Mouse (Mus musculus) ES-E14 (cell line): ENCODE results near the gene Pgm3. TPM values are rescaled to one million over a fixed set of nuclear protein-coding genes. Genes with fewer than 3 reads are reported as not detected.
A peak's percentile ranks its signal among the peaks of the same experiment; 100 is the strongest.

Experiments
- DNase-seq: peaks from one replicate; pipeline ENCODE4 v3.0.0-alpha.2; 2013; ENCODE audit warnings: low read depth, low spot score
- H3K27ac ChIP-seq: 2 replicates; pipeline ENCODE4 v1.5.1; 2012; ENCODE audit warnings: low read depth, mild to moderate bottlenecking, low read length, moderate library complexity, mixed read lengths; ENCODE audit not compliant: poor library complexity, insufficient read depth, severe bottlenecking
- H3K36me3 ChIP-seq: 2 replicates; pipeline ENCODE4 v1.6.1; 2012; ENCODE audit warnings: mild to moderate bottlenecking, low read length, moderate library complexity, mixed read lengths; ENCODE audit not compliant: control insufficient read depth, poor library complexity, insufficient read depth, severe bottlenecking
- H3K4me1 ChIP-seq, 2 experiments: fragments of 150-350 bp in 1 of 2; sonication (generic) in 1 of 2; 2 replicates each; pipeline ENCODE4 v1.6.1; 2012; ENCODE audit warnings: low read length in 2 of 2, mild to moderate bottlenecking in 1 of 2, mixed read lengths in 1 of 2; ENCODE audit not compliant: control insufficient read depth in 2 of 2, insufficient read depth in 2 of 2, poor library complexity in 1 of 2
- H3K4me3 ChIP-seq, 2 experiments: fragments of 150-350 bp in 1 of 2; sonication (generic) in 1 of 2; 2 replicates each; pipeline ENCODE4 v1.5.1; 2012; ENCODE audit warnings: low read length in 2 of 2, low read depth in 1 of 2, mild to moderate bottlenecking in 1 of 2, mixed read lengths in 1 of 2; ENCODE audit not compliant: insufficient read depth in 1 of 2, poor library complexity in 1 of 2, severe bottlenecking in 1 of 2
- H3K9ac ChIP-seq: 2 replicates; pipeline ENCODE4 v1.6.1; 2012; ENCODE audit warnings: low read depth, mild to moderate bottlenecking, low read length, mixed read lengths; ENCODE audit not compliant: poor library complexity, insufficient read depth, severe bottlenecking
- H3K9me3 ChIP-seq: fragments of 150-350 bp; sonication (generic); 2 replicates; pipeline ENCODE4 v1.6.1; 2012; ENCODE audit warnings: low read depth, mild to moderate bottlenecking, low read length; ENCODE audit not compliant: control insufficient read depth, insufficient read depth
- CHD2 ChIP-seq: IDR thresholded peaks from 2 replicates; pipeline ENCODE4 v1.6.1; 2014; ENCODE audit warnings: mild to moderate bottlenecking, low read depth, low read length, inconsistent platforms
- HCFC1 ChIP-seq: IDR thresholded peaks from 2 replicates; pipeline ENCODE4 v1.6.1; 2012; ENCODE audit warnings: low read length, inconsistent platforms, borderline replicate concordance; ENCODE audit not compliant: insufficient read depth
- MAFK ChIP-seq: IDR thresholded peaks from 2 replicates; pipeline ENCODE4 v1.6.1; 2014; ENCODE audit warnings: mild to moderate bottlenecking, low read depth, low read length, inconsistent platforms; ENCODE audit not compliant: insufficient read depth
- ZC3H11A ChIP-seq: IDR thresholded peaks from 2 replicates; pipeline ENCODE4 v1.6.1; 2012; ENCODE audit warnings: low read depth, mild to moderate bottlenecking, inconsistent platforms, low read length, borderline replicate concordance
- ZNF384 ChIP-seq: IDR thresholded peaks from 2 replicates; pipeline ENCODE4 v1.6.1; 2012; ENCODE audit warnings: low read depth, low read length, inconsistent platforms
- in situ Hi-C, 2 experiments: fragments of 600-800 bp; cut with MboI; formaldehyde crosslinking; loops; one replicate each; pipeline ENCODE4 v1.15.1; 2025; ENCODE audit warnings: low sequenced_read_pairs in 2 of 2, inconsistent platforms in 1 of 2; ENCODE audit not compliant: unreplicated experiment in 2 of 2
- total RNA-seq: library from RNA; depleted of rRNA; stranded (reverse); fragments of 300-350 nt; gene quantifications from 2 replicates; pipeline ENCODE4 v1.2.3, GENCODE M21; 2012; rRNA removed

The Pgm3 gene
- 24.0 and 24.8 TPM in 2 replicates for total RNA-seq

DNA sequence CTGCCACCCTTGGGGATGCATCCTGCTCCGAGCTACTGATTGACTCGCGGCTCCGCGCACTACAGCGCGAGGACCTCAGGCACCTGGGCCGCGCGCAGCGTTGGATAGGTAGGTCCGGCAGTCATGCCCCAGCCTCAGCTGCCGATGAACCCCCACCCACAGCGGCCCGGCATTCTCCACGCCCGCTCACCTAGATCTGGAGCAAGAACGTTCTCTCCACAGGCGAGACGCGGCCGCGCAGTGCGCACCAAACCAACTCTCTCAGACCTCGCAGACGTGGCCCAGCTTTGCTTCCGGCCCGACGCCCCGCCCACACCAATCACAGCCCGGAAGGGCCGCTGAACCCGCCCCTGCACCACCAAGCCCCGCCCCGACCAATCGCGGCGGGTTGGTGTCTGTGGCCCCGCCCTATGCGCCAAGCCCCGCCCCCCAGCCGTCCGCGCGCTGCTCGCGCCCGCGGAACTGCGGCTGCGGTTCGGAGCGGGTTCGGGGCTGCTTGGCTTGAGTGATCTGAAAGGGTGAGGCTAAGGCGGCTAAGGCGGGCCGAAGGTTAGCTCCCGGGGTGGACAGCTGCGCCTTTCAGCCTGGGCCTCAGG lies at the start of gene Pgm3, which contains the start of gene Rwdd2a:
Pgm3 (minus strand) TSS at position 303 of the 596 bp plus-strand sequence.
Rwdd2a (plus strand) TSS at position 452 of the 596 bp plus-strand sequence.
- Histone ChIP-seq H3K9ac (peak within 1 kb of the TSS; percentile 88), H3K36me3 (peaks cover 10% of the 10 kb centered on the region; the same call in 1 of the 2 replicates), H3K4me1 (peaks cover 2 to 8% of the 10 kb centered on the region in 2 experiments; a peak in 2 of 4 replicates), H3K4me3 (peak within 1 kb of the TSS; percentile 97 to 98), H3K27ac (no peak within 1 kb of the TSS), H3K9me3 (no peaks in the 10 kb centered on the region)
- peak; percentile 91 for DNase-seq
- in situ Hi-C loops = loop anchor here in 1 of 2 experiments (10.0 kb wide), 1 partner anchor 107 kb away; the partner anchor contains the start of genes Dop1a and Ube2cbp
- TF ChIP-seq ZC3H11A (no peak), CHD2 (no peak), MAFK (no peak), ZNF384 (no peak), HCFC1 (no peak; the same call in 1 of the 2 replicates)

GRCm38 (mm10) chr9:86619341-86620139 lies 47.9 kb upstream of the Pgm3 start:
- Histone ChIP-seq H3K4me3 (no peak overlapping the region), H3K9ac (no peak overlapping the region), H3K27ac (no peak overlapping the region), H3K9me3 (no peaks in the 10 kb centered on the region), H3K36me3 (no peaks in the 10 kb centered on the region), H3K4me1 (no peaks in the 10 kb centered on the region)
- TF ChIP-seq ZC3H11A (no peak), HCFC1 (no peak), ZNF384 (no peak), CHD2 (no peak), MAFK (no peak)
- DNase-seq = no peak
- in situ Hi-C loops = no loop called here

DNA sequence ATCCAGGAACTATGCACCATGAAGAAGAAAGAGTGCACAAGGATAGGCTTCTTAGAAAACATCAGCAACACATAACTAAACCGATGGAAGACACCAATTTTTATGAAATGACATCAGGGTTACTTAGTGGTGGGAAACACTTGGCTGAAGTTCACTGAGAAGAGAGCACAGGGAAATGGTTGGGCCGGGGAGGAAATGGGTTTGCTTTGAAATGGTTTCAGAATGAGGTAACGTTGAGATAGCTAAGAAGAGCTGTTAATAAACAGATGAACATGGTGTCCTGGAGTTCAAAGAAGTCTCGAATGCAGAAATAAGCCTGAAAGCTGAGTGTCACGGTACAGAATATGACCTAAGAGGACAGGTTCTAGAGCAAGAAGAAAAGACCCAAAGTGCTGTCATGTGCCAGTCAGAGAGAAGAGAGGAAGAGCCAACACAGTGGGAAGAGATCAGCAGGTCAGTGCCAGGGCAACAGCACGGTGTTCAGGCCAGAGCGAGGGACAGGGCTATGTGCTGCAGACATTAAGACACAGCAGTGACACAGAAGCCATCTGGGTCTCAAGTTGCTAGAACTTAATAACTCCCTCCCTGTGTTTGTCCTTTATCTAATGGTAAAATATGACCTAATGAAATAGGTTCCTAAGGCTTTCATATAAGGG lies 46.3 kb upstream of the Pgm3 start:
- Histone ChIP-seq H3K9me3 (no peaks in the 10 kb centered on the region), H3K36me3 (no peaks in the 10 kb centered on the region), H3K9ac (no peak overlapping the region), H3K27ac (no peak overlapping the region), H3K4me3 (no peak overlapping the region), H3K4me1 (no peaks in the 10 kb centered on the region)
- DNase-seq = no peak
- in situ Hi-C loops = no loop called here
- no peak for TF ChIP-seq ZNF384
- no peak for TF ChIP-seq MAFK
- no peak for TF ChIP-seq ZC3H11A
- TF ChIP-seq CHD2 = no peak
- TF ChIP-seq HCFC1 = no peak

DNA sequence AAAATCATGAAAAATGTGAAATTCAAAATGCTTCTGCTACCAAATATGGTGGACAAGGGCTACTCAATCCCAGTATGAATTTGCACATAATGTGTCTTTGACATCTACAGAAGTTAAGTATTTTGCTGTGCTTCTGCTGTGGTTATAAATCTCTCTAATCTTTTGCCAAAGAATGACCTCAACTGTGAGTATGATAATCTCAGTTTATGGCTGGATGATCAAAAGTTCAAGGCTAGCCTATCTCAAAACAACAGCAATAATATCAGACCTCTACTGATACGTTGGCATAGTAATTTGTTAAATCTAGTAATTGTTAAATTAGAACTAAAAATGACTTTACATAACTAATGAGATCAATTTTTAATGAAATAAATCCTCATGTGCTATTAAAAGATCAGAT lies 44.1 kb upstream of the Pgm3 start:
- no peak overlapping the region for H3K4me3 ChIP-seq
- H3K36me3 ChIP-seq = no peaks in the 10 kb centered on the region
- TF ChIP-seq ZNF384 (no peak), MAFK (no peak), ZC3H11A (no peak), CHD2 (no peak), HCFC1 (no peak)
- no peak overlapping the region for H3K9ac ChIP-seq
- in situ Hi-C loops = no loop called here
- no peak overlapping the region for H3K27ac ChIP-seq
- no peak for DNase-seq
- H3K4me1 ChIP-seq = no peaks in the 10 kb centered on the region
- no peaks in the 10 kb centered on the region for H3K9me3 ChIP-seq
